Mouse (Mus musculus): ENCODE data around the gene Htr5b. TPM values are rescaled to one million over a fixed set of nuclear protein-coding genes. Genes with fewer than 3 reads are reported as not detected.

The Htr5b gene
- polyA plus RNA-seq, 1 experiment = not detected

GRCm38 (mm10) chr1:121490241-121490640 lies 38.0 kb downstream of the Htr5b start:
- H3ac ChIP-seq (ENCODE audit: control insufficient read depth, insufficient read length, low read depth) = no peak overlapping the region
- H3K36me3 ChIP-seq (ENCODE audit: control insufficient read depth, insufficient read depth) = peaks cover 52% of the 10 kb centered on the region
- no peaks in the 10 kb centered on the region for H3K79me2 ChIP-seq (ENCODE audit: control insufficient read depth, insufficient read depth)
- TF ChIP-seq MAX (IDR thresholded peaks at IDR 0.05) (no peak), FOSL1 (IDR thresholded peaks at IDR 0.05; ENCODE audit: insufficient read depth, low read length, poor library complexity, severe bottlenecking) (no peak), MYOG (IDR thresholded peaks at IDR 0.05; ENCODE audit: control insufficient read depth, extremely low read depth, insufficient read length) (no peak)
- no peaks in the 10 kb centered on the region for H3K79me3 ChIP-seq (ENCODE audit: low read depth)
- H3K4me3 ChIP-seq (ENCODE audit: insufficient read depth, poor library complexity, severe bottlenecking) = no peak overlapping the region
- H3K27me3 ChIP-seq (ENCODE audit: control insufficient read depth, insufficient read depth, insufficient read length) = no peaks in the 10 kb centered on the region

DNA sequence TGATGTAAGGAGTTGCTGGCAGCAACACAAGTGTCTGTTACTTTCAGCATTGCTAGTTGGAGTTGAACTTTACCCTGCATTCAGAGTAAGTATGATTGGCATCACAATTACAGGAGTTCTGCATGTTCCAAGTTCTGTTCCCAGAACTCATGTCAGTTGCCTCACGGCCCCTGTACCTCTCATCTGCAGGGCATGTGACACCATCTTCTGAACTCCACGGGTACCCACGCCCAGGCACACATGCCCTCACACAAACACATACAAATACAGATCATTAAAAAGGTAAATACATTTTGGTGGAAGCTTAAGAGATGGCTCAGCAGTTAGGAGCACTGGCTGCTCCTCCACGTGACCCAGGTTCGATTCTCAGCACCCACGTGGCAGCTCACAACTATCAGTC lies 41.5 kb downstream of the Htr5b start:
- no peaks in the 10 kb centered on the region for H3K79me2 ChIP-seq (ENCODE audit: control insufficient read depth, insufficient read depth)
- H3ac ChIP-seq (ENCODE audit: control insufficient read depth, insufficient read length, low read depth) = no peak overlapping the region
- H3K4me3 ChIP-seq (ENCODE audit: insufficient read depth, poor library complexity, severe bottlenecking) = no peak overlapping the region
- TF ChIP-seq CTCF (IDR thresholded peaks at IDR 0.05; ENCODE audit: control insufficient read depth, insufficient read depth, insufficient read length) (no peak), MYOG (IDR thresholded peaks at IDR 0.05; ENCODE audit: control insufficient read depth, extremely low read depth, insufficient read length) (no peak), FOSL1 (IDR thresholded peaks at IDR 0.05; ENCODE audit: insufficient read depth, low read length, poor library complexity, severe bottlenecking) (no peak), USF1 (IDR thresholded peaks at IDR 0.05; ENCODE audit: low read depth) (no peak), MYOD1 (IDR thresholded peaks at IDR 0.05; ENCODE audit: control insufficient read depth, insufficient read length, low read depth) (no peak), CEBPB (IDR thresholded peaks at IDR 0.05; ENCODE audit: low read depth) (no peak), MAX (IDR thresholded peaks at IDR 0.05) (no peak)
- peaks cover 33% of the 10 kb centered on the region for H3K36me3 ChIP-seq (ENCODE audit: control insufficient read depth, insufficient read depth)
- H3K27me3 ChIP-seq (ENCODE audit: control insufficient read depth, insufficient read depth, insufficient read length) = no peaks in the 10 kb centered on the region
- no peaks in the 10 kb centered on the region for H3K79me3 ChIP-seq (ENCODE audit: low read depth)

GRCm38 (mm10) chr1:121483091-121483490 lies 45.2 kb downstream of the Htr5b start:
- H3K4me3 ChIP-seq (ENCODE audit: insufficient read depth, poor library complexity, severe bottlenecking) = no peak overlapping the region
- H3ac ChIP-seq (ENCODE audit: control insufficient read depth, insufficient read length, low read depth) = no peak overlapping the region
- no peaks in the 10 kb centered on the region for H3K27me3 ChIP-seq (ENCODE audit: control insufficient read depth, insufficient read depth, insufficient read length)
- no peaks in the 10 kb centered on the region for H3K79me3 ChIP-seq (ENCODE audit: low read depth)
- H3K36me3 ChIP-seq (ENCODE audit: control insufficient read depth, insufficient read depth) = peaks cover 44% of the 10 kb centered on the region
- TF ChIP-seq CEBPB (IDR thresholded peaks at IDR 0.05; ENCODE audit: low read depth) = no peak
- TF ChIP-seq USF1 (IDR thresholded peaks at IDR 0.05; ENCODE audit: low read depth) = no peak
- TF ChIP-seq FOSL1 (IDR thresholded peaks at IDR 0.05; ENCODE audit: insufficient read depth, low read length, poor library complexity, severe bottlenecking) = peak; percentile 41
- H3K79me2 ChIP-seq (ENCODE audit: control insufficient read depth, insufficient read depth) = no peaks in the 10 kb centered on the region

DNA sequence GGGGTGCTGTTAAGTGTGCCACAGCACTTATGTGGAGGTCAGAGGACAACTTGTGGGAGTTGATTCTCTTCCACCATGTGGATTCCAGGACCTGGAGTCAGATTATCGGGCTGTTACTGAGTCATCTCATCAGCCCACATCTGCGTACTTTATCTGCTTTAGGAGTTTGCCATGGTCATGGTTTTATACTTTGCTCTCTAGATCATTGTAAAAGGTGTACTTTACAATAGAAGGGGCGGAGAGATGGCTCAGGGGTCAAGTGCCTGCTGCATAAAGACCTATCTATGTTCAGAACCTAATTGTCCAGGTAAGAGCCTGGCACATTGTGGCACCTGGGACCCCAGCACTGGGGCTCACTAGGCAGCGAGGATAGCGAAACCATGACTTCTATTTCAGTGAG lies 48.9 kb downstream of the Htr5b start:
- no peaks in the 10 kb centered on the region for H3K79me3 ChIP-seq (ENCODE audit: low read depth)
- H3ac ChIP-seq (ENCODE audit: control insufficient read depth, insufficient read length, low read depth) = no peak overlapping the region
- peaks cover 46% of the 10 kb centered on the region for H3K36me3 ChIP-seq (ENCODE audit: control insufficient read depth, insufficient read depth)
- no peaks in the 10 kb centered on the region for H3K27me3 ChIP-seq (ENCODE audit: control insufficient read depth, insufficient read depth, insufficient read length)
- no peak overlapping the region for H3K4me3 ChIP-seq (ENCODE audit: insufficient read depth, poor library complexity, severe bottlenecking)
- TF ChIP-seq CTCF (IDR thresholded peaks at IDR 0.05; ENCODE audit: control insufficient read depth, insufficient read depth, insufficient read length) (no peak), MYOD1 (IDR thresholded peaks at IDR 0.05; ENCODE audit: control insufficient read depth, insufficient read length, low read depth) (no peak), USF1 (IDR thresholded peaks at IDR 0.05; ENCODE audit: low read depth) (no peak), FOSL1 (IDR thresholded peaks at IDR 0.05; ENCODE audit: insufficient read depth, low read length, poor library complexity, severe bottlenecking) (no peak), MYOG (IDR thresholded peaks at IDR 0.05; ENCODE audit: control insufficient read depth, extremely low read depth, insufficient read length) (no peak), MAX (IDR thresholded peaks at IDR 0.05) (no peak), CEBPB (IDR thresholded peaks at IDR 0.05; ENCODE audit: low read depth) (no peak)
- H3K79me2 ChIP-seq (ENCODE audit: control insufficient read depth, insufficient read depth) = no peaks in the 10 kb centered on the region

- H3K4me3 ChIP-seq (ENCODE audit: insufficient read depth, poor library complexity, severe bottlenecking) = no peak overlapping the region
- H3K36me3 ChIP-seq (ENCODE audit: control insufficient read depth, insufficient read depth) = peaks cover 46% of the 10 kb centered on the region
- no peaks in the 10 kb centered on the region for H3K79me3 ChIP-seq (ENCODE audit: low read depth)
- TF ChIP-seq MYOG (IDR thresholded peaks at IDR 0.05; ENCODE audit: control insufficient read depth, extremely low read depth, insufficient read length) (no peak), CEBPB (IDR thresholded peaks at IDR 0.05; ENCODE audit: low read depth) (no peak), MYOD1 (IDR thresholded peaks at IDR 0.05; ENCODE audit: control insufficient read depth, insufficient read length, low read depth) (no peak), MAX (IDR thresholded peaks at IDR 0.05) (no peak), FOSL1 (IDR thresholded peaks at IDR 0.05; ENCODE audit: insufficient read depth, low read length, poor library complexity, severe bottlenecking) (no peak), CTCF (IDR thresholded peaks at IDR 0.05; ENCODE audit: control insufficient read depth, insufficient read depth, insufficient read length) (no peak)
- H3K79me2 ChIP-seq (ENCODE audit: control insufficient read depth, insufficient read depth) = no peaks in the 10 kb centered on the region
- no peaks in the 10 kb centered on the region for H3K27me3 ChIP-seq (ENCODE audit: control insufficient read depth, insufficient read depth, insufficient read length)
- no peak overlapping the region for H3ac ChIP-seq (ENCODE audit: control insufficient read depth, insufficient read length, low read depth)
Observed at GRCm38 (mm10) chr1:121478284-121478980, 49.8 kb downstream of the Htr5b start.

DNA sequence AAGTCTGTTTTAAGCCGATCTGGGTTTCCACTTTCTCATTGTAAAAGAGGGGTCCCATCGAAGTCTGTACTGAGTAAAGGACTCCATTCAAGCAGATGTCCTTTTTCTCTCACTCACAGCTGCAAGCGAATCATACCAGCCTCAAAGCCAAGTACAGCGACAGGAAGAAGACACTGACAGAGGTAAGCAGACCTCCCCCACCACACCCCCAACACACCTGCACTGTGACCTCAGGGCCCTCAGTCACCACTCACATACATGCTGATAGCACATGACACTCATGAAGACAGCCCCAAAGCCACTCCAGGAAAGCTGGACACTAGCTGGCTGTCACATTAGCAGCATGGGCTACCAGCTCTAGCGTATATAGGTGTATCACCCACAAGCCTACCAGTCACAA lies 50.5 kb downstream of the Htr5b start:
- H3K27me3 ChIP-seq (ENCODE audit: control insufficient read depth, insufficient read depth, insufficient read length) = no peaks in the 10 kb centered on the region
- H3ac ChIP-seq (ENCODE audit: control insufficient read depth, insufficient read length, low read depth) = no peak overlapping the region
- H3K36me3 ChIP-seq (ENCODE audit: control insufficient read depth, insufficient read depth) = peaks cover 46% of the 10 kb centered on the region
- H3K79me2 ChIP-seq (ENCODE audit: control insufficient read depth, insufficient read depth) = no peaks in the 10 kb centered on the region
- no peak overlapping the region for H3K4me3 ChIP-seq (ENCODE audit: insufficient read depth, poor library complexity, severe bottlenecking)
- H3K79me3 ChIP-seq (ENCODE audit: low read depth) = no peaks in the 10 kb centered on the region
- no peak for TF ChIP-seq MYOD1 (IDR thresholded peaks at IDR 0.05; ENCODE audit: control insufficient read depth, insufficient read length, low read depth)
- no peak for TF ChIP-seq CTCF (IDR thresholded peaks at IDR 0.05; ENCODE audit: control insufficient read depth, insufficient read depth, insufficient read length)
- no peak for TF ChIP-seq CEBPB (IDR thresholded peaks at IDR 0.05; ENCODE audit: low read depth)
- no peak for TF ChIP-seq MAX (IDR thresholded peaks at IDR 0.05)
- no peak for TF ChIP-seq MYOG (IDR thresholded peaks at IDR 0.05; ENCODE audit: control insufficient read depth, extremely low read depth, insufficient read length)
- no peak for TF ChIP-seq USF1 (IDR thresholded peaks at IDR 0.05; ENCODE audit: low read depth)
- TF ChIP-seq FOSL1 (IDR thresholded peaks at IDR 0.05; ENCODE audit: insufficient read depth, low read length, poor library complexity, severe bottlenecking) = no peak

Measured in C2C12 (cell line).